Mouse (Mus musculus): ENCODE data around the gene Lin28a.

GRCm38 (mm10) chr4:133970876-133971275 is 47.8 kb downstream of the Lin28a start:
- TF ChIP-seq CTCF (IDR thresholded peaks at IDR 0.05; ENCODE audit: low read depth, low read length) = no peak
- TF ChIP-seq GATA1 (IDR thresholded peaks at IDR 0.05; ENCODE audit: borderline replicate concordance, low read length) = no peak
- no peak for TF ChIP-seq TAL1 (conservative IDR thresholded peaks at IDR 0.05; ENCODE audit: low read depth, low read length)
- TF ChIP-seq POLR2AphosphoS5 (IDR thresholded peaks at IDR 0.05; ENCODE audit: insufficient replicate concordance, low read depth, low read length) = no peak
